Mouse (Mus musculus) forebrain, embryonic 11.5 days (tissue): ENCODE results near the gene Shisa9. TPM values are rescaled to one million over a fixed set of nuclear protein-coding genes. Genes with fewer than 3 reads are reported as not detected.
"Not testable (repeated sequence)": the region's sequence is repeated elsewhere in the genome, so short reads cannot be mapped to it uniquely, and the experiment has no call there.

Source experiments
- ATAC-seq: fragments of 200-750 bp; cut with Nextera tagmentation; replicated peaks from 2 replicates; pipeline ENCODE4 v1.8.0; 2017; ENCODE audit warnings: moderate TSS enrichment; ENCODE audit not compliant: low FRiP score
- DNase-seq: peaks from one replicate; pipeline ENCODE4 v3.0.0-alpha.2; 2017; ENCODE audit warnings: low spot score
- H3K27ac ChIP-seq: fragments of 300-500 bp; sonication (generic); 2 replicates; pipeline ENCODE4 v1.5.1; 2014; ENCODE audit warnings: low read depth, low read length
- H3K27me3 ChIP-seq: fragments of 300-500 bp; sonication (generic); 2 replicates; pipeline ENCODE4 v1.6.1; 2014; ENCODE audit warnings: mild to moderate bottlenecking, low read length, mixed read lengths; ENCODE audit not compliant: control insufficient read depth, insufficient read depth
- H3K36me3 ChIP-seq: fragments of 300-500 bp; sonication (generic); 2 replicates; pipeline ENCODE4 v1.6.1; 2014; ENCODE audit warnings: mild to moderate bottlenecking, low read length, moderate library complexity, mixed read lengths; ENCODE audit not compliant: control insufficient read depth, insufficient read depth
- H3K4me1 ChIP-seq: fragments of 300-500 bp; sonication (generic); replicated peaks from 2 replicates; pipeline ENCODE4 v1.6.1; 2014; ENCODE audit warnings: low read length, mixed read lengths; ENCODE audit not compliant: control insufficient read depth, insufficient read depth
- H3K4me2 ChIP-seq: fragments of 300-500 bp; sonication (generic); 2 replicates; pipeline ENCODE4 v1.6.1; 2014; ENCODE audit warnings: low read depth, mild to moderate bottlenecking, low read length, moderate library complexity, mixed read lengths; ENCODE audit not compliant: severe bottlenecking
- H3K4me3 ChIP-seq: fragments of 300-500 bp; sonication (generic); 2 replicates; pipeline ENCODE4 v1.5.1; 2014; ENCODE audit warnings: low read depth, low read length
- H3K9ac ChIP-seq: fragments of 300-500 bp; sonication (generic); 2 replicates; pipeline ENCODE4 v1.6.1; 2014; ENCODE audit warnings: low read length
- H3K9me3 ChIP-seq: fragments of 300-500 bp; sonication (generic); 2 replicates; pipeline ENCODE4 v1.6.1; 2016; ENCODE audit warnings: low read length, mixed read lengths; ENCODE audit not compliant: control insufficient read depth
- WGBS: fragments of 180-500 bp; shearing (Covaris S2); extraction: QIAGEN DNeasy Blood & Tissue Kit; methylation state at CpG from one replicate; pipeline ENCODE4 v1.1.7; 2014; 5-methylcytosine and 5-hydroxymethylcytosine counted together
- polyA plus RNA-seq: library from polyadenylated mRNA; unstranded; fragments of >200 nt; fragmentation: Nextera tagmentation; extraction: Ambion mirVana; gene quantifications from 2 replicates; pipeline ENCODE4 v1.2.1, GENCODE M21; 2014

The Shisa9 gene
- polyA plus RNA-seq, result 0.72 and 0.86 TPM in 2 replicates

DNA sequence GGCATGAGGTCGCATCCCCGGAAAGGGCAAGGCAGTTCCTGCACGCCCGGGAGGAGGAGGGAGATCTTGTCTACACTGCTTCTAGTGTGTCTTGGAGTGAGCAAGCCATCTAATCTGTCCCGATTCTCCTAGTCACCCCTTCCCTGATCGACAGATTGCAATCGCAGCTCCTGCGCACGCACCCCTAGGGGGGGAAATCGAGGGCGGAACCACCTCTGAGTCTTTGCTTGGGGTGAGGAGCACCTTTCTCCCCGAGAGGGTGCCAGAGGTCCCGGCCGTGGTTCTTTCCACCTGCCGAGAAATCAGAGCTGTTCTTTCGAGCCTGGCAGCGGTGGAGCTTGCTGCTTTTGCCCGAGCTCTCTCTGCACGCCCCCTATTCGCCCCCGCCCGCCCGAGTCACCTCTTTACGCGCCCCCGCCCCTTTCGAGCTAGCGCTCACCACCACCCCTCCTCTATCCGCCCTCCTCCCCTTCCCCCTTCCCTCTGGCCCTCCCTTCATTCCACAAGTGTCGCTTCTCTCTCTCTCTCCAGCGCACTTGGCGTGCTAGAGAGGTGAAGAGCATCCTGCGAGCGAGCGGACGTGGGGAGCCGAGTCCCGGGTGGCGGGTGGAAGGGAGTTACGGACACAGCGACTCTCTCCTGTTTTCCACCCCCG, at the start of gene Shisa9:
Shisa9 (plus strand) TSS at position 498 of the 655 bp plus-strand sequence.
- peaks cover 54% of the 10 kb centered on the region for H3K27me3 ChIP-seq
- H3K9me3 ChIP-seq, result no peaks in the 10 kb centered on the region
- peak within 1 kb of the TSS; percentile 96 for H3K4me2 ChIP-seq
- ATAC-seq (peak; percentile 68), DNase-seq (peak; percentile 76)
- H3K27ac ChIP-seq, result no peak within 1 kb of the TSS
- no peaks in the 10 kb centered on the region for H3K36me3 ChIP-seq
- H3K4me3 ChIP-seq, result peak within 1 kb of the TSS; percentile 52
- 0 out of 2 replicates have a peak, but pooled peaks cover 7% of the 10 kb centered on the region for H3K4me1 ChIP-seq
- WGBS, result 2% methylated on average over 42 of the region's 42 CpGs
- H3K9ac ChIP-seq, result peak within 1 kb of the TSS; percentile 39

GRCm38 (mm10) chr16:11940477-11940876, 43.4 kb upstream of the Shisa9 start:
- H3K9ac ChIP-seq, result no peak overlapping the region
- no peaks in the 10 kb centered on the region for H3K9me3 ChIP-seq
- H3K27me3 ChIP-seq, result no peaks in the 10 kb centered on the region
- ATAC-seq (no peak), DNase-seq (no peak)
- no peak overlapping the region for H3K4me2 ChIP-seq
- H3K4me1 ChIP-seq, result no peaks in the 10 kb centered on the region
- no peaks in the 10 kb centered on the region for H3K36me3 ChIP-seq
- H3K4me3 ChIP-seq, result no peak overlapping the region
- H3K27ac ChIP-seq, result no peak overlapping the region

- WGBS, result 83% methylated on average over 1 of the region's 1 CpGs
- Histone ChIP-seq H3K4me1 (no peaks in the 10 kb centered on the region), H3K4me3 (no peak overlapping the region), H3K9ac (no peak overlapping the region), H3K36me3 (no peaks in the 10 kb centered on the region), H3K27me3 (no peaks in the 10 kb centered on the region), H3K9me3 (no peaks in the 10 kb centered on the region), H3K27ac (no peak overlapping the region), H3K4me2 (no peak overlapping the region)
- ATAC-seq (no peak), DNase-seq (no peak)
These were observed 23.2 kb upstream of the Shisa9 start for GRCm38 (mm10) chr16:11960691-11961090.

DNA sequence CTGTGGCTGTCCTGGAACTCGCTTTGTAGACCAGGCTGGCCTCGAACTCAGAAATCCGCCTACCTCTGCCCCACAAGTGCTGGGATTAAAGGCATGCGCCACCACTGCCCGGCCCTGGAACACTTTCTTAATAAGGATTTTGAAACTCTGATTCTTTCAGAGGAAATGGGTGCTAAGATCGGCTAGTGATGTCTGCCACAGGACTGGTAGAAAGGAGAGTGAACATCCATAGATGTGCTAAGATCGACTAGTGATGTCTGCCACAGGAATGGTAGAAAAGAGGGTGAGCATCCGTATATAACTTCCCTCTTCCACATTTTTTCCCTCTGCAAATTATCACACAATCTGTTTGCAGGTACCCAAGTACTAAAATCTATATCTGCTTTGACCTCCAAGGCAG, 17.9 kb upstream of the Shisa9 start:
- no peaks in the 10 kb centered on the region for H3K27me3 ChIP-seq
- no peak for ATAC-seq
- no peaks in the 10 kb centered on the region for H3K9me3 ChIP-seq
- DNase-seq, result no peak
- H3K4me1 ChIP-seq, result no peaks in the 10 kb centered on the region
- H3K4me2 ChIP-seq, result no peak overlapping the region
- 90% methylated on average over 8 of the region's 8 CpGs for WGBS
- no peak overlapping the region for H3K4me3 ChIP-seq
- H3K36me3 ChIP-seq, result no peaks in the 10 kb centered on the region
- no peak overlapping the region for H3K9ac ChIP-seq
- no peak overlapping the region for H3K27ac ChIP-seq

DNA sequence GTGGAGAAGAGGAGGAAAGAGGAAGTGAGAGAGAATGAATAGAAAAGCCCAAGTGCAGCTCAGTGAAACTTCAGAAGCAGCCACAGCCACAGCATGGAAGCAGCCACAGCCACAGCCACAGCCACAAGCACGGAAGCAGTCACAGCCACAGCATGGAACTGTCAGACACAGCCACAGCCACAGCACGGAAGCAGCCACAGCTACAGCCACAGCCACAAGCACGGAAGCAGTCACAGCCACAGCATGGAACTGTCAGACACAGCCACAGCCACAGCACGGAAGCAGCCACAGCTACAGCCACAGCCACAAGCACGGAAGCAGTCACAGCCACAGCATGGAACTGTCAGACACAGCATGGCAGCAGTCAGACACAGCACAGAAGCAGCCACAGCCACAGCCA, 17.1 kb upstream of the Shisa9 start:
- 83% methylated on average over 2 of the region's 5 CpGs for WGBS
- not testable (repeated sequence) for H3K27me3 ChIP-seq, H3K4me3 ChIP-seq, H3K4me1 ChIP-seq, ATAC-seq, H3K9ac ChIP-seq, H3K27ac ChIP-seq, H3K36me3 ChIP-seq, H3K4me2 ChIP-seq, DNase-seq, H3K9me3 ChIP-seq

DNA sequence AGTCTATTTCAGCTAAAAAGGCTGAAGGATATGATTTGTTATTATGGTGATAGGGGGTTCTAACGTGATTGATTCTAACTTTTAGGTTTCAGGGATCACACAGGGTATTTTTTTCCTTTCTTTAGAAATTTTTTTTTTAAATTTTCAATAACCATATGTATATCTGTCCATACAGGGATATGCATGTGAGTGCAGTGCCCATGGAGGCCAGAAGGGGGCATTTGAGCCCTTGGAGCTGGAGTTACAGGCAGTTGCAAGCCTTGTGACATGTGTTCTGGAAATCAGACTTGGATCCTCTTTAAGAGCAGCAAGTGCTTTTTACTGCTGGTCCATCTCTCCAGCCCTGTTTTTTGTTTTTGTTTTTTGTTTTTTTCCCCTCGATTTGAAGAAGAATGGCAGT, 16.3 kb upstream of the Shisa9 start:
- Histone ChIP-seq H3K4me2 (no peak overlapping the region), H3K9me3 (no peaks in the 10 kb centered on the region), H3K27ac (no peak overlapping the region), H3K4me1 (no peaks in the 10 kb centered on the region), H3K27me3 (no peaks in the 10 kb centered on the region), H3K36me3 (no peaks in the 10 kb centered on the region), H3K9ac (no peak overlapping the region), H3K4me3 (no peak overlapping the region)
- 59% methylated on average over 2 of the region's 2 CpGs for WGBS
- no peak for DNase-seq
- no peak for ATAC-seq

DNA sequence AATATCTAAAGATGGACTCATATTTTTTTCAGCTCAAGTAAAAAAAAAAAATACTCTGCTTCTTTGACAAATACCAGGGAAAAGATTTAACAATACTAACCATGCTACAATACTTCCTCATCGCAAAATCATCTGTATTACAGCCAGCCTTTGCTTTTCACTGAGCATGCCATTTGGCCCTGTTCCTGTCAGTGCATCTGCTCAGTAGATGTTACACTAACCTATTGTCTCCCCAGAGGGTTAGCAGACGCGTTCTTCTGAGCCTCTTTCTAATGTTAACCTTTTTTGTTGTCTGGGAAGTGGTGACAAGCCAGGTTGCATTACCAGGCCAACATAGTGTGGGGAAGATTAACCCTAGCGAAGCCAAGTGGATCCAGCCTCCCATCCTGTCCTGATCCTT, 10.2 kb upstream of the Shisa9 start:
- H3K4me1 ChIP-seq, result no peaks in the 10 kb centered on the region
- no peaks in the 10 kb centered on the region for H3K27me3 ChIP-seq
- DNase-seq (no peak), ATAC-seq (no peak)
- H3K9me3 ChIP-seq, result no peaks in the 10 kb centered on the region
- H3K4me3 ChIP-seq, result no peak overlapping the region
- no peak overlapping the region for H3K9ac ChIP-seq
- H3K4me2 ChIP-seq, result no peak overlapping the region
- 52% methylated on average over 4 of the region's 4 CpGs for WGBS
- no peaks in the 10 kb centered on the region for H3K36me3 ChIP-seq
- no peak overlapping the region for H3K27ac ChIP-seq

- H3K9me3 ChIP-seq, result no peaks in the 10 kb centered on the region
- H3K4me2 ChIP-seq, result no peak overlapping the region
- DNase-seq (no peak), ATAC-seq (no peak)
- no peak overlapping the region for H3K4me3 ChIP-seq
- no peaks in the 10 kb centered on the region for H3K4me1 ChIP-seq
- 86% methylated on average over 2 of the region's 2 CpGs for WGBS
- no peaks in the 10 kb centered on the region for H3K36me3 ChIP-seq
- H3K27ac ChIP-seq, result no peak overlapping the region
- peaks cover 4% of the 10 kb centered on the region; the same call in 1 of the 2 replicates for H3K27me3 ChIP-seq
- no peak overlapping the region for H3K9ac ChIP-seq
These were observed 7.2 kb upstream of the Shisa9 start for GRCm38 (mm10) chr16:11976737-11977136.

- Histone ChIP-seq H3K9ac (no peak overlapping the region), H3K27ac (no peak overlapping the region), H3K36me3 (no peaks in the 10 kb centered on the region), H3K9me3 (no peaks in the 10 kb centered on the region), H3K4me3 (no peak overlapping the region), H3K4me2 (no peak overlapping the region), H3K4me1 (0 out of 2 replicates have a peak, but pooled peaks cover 7% of the 10 kb centered on the region), H3K27me3 (peaks cover 41% of the 10 kb centered on the region)
- DNase-seq (no peak), ATAC-seq (no peak)
- 18% methylated on average over 3 of the region's 3 CpGs for WGBS
These were observed 3.1 kb upstream of the Shisa9 start for GRCm38 (mm10) chr16:11980764-11981163.
